Mouse (Mus musculus): ENCODE measurements around the gene Wbp11.
A peak's percentile ranks its signal among the peaks of the same experiment; 100 is the strongest.

- TF ChIP-seq CTCF (IDR thresholded peaks at IDR 0.05; ENCODE audit: extremely low read depth, insufficient read depth, low read length), result peak; percentile 36
- no peak for TF ChIP-seq POLR2A (IDR thresholded peaks at IDR 0.05; ENCODE audit: extremely low read depth, insufficient read depth, low read length)
Measured at GRCm38 (mm10) chr6:136813117-136813516, 14.9 kb downstream of the Wbp11 start.

Data from cortical plate, adult 2 months (tissue).